Mouse (Mus musculus) cerebellum, postnatal 36 days (tissue): ENCODE data around the gene Ifrd1.
"Not testable (repeated sequence)": the region's sequence is repeated elsewhere in the genome, so short reads cannot be mapped to it uniquely, and the experiment has no call there.

Experiments
- DNase-seq, 2 experiments: peaks; one replicate each; pipeline ENCODE4 v3.0.0; 2021 to 2022; ENCODE audit warnings: mixed read lengths in 2 of 2

The Ifrd1 gene

GRCm38 (mm10) chr12:40248454-40249180 is at the start of gene Ifrd1:
Gene Ifrd1, minus strand, starts transcription at chr12:40248504.
- DNase-seq = no peak

GRCm38 (mm10) chr12:40286539-40286938 is 38.2 kb upstream of the Ifrd1 start:
- no peak for DNase-seq

DNA sequence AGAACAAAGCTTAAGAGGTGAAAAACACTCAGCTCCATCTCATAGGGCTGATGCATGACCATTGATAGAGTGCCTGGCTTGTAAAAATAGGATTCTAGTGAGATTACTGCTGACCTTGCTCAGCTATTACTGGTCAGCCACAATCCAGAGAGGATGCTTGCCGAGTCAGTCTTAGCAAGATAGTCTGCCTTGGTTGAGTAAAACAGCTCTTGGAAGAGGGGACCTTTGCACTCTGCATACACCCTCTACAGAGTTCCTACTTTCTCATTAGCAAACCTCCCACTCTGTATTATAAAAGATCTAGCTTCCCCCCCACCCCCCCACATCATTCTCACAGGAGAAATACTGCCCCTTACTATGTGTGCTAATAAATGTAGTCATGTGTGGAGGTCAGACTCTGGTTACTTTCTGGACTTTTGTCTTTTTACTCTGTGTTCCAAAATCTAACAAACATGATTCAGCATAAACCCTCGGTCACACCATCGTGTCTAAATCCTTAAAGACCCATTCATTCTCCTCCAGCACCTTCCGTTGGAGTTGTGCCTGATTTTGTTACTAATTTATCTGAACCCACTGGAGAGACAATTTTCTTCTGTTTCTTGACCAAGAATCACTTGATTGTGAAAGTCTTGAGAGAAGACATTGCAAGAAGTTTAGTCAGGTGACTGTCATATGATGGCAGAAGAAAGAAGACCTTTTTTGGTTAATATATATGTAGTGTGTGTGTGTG is 32.5 kb upstream of the Ifrd1 start:
- no peak for DNase-seq

GRCm38 (mm10) chr12:40277581-40277980 is 29.3 kb upstream of the Ifrd1 start:
- DNase-seq = no peak

GRCm38 (mm10) chr12:40274931-40275330 is 26.6 kb upstream of the Ifrd1 start:
- DNase-seq = no peak

GRCm38 (mm10) chr12:40273339-40273738 is 25.0 kb upstream of the Ifrd1 start:
- no peak for DNase-seq

GRCm38 (mm10) chr12:40272710-40273109 is 24.4 kb upstream of the Ifrd1 start:
- no peak for DNase-seq

- no peak for DNase-seq
Measured at GRCm38 (mm10) chr12:40268313-40268712, 20.0 kb upstream of the Ifrd1 start.

DNA sequence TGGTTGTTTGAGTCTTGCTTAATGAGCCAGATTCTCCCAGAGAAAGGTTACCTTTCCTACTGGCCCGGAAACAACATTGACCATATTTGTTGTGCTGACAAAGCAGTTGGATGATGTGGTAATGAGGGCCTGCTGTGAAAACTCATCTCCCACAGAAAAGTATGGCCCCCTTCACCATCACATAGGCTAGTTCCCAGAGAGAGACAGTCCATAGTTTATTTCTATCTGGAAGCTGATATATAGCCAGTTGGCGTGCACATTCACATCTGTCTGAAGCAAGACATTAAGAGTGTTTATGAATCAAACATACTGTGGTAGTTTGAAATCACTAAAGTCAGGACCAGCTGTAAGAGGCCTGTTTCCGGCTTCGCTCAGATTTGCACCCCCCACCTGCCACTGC is 15.4 kb upstream of the Ifrd1 start:
- DNase-seq = no peak

DNA sequence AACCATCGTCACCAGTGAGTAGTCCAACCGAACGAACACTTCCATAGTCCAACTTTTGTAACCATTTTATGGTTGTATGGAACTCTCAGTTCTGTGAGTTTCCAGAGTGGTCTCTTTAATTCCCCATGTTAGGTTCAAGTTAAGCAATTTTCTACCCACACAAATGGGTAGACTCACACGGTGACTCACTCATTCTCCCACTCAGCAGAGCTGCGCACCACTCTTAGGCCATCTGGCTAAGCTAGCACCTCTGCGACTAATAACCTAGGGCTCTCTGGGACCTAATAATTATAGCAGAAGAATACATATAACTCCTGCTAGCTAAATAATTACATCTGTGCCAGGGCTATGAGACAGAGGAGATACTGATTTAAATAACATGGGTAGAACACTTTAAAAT is 14.7 kb upstream of the Ifrd1 start:
- no peak for DNase-seq

DNA sequence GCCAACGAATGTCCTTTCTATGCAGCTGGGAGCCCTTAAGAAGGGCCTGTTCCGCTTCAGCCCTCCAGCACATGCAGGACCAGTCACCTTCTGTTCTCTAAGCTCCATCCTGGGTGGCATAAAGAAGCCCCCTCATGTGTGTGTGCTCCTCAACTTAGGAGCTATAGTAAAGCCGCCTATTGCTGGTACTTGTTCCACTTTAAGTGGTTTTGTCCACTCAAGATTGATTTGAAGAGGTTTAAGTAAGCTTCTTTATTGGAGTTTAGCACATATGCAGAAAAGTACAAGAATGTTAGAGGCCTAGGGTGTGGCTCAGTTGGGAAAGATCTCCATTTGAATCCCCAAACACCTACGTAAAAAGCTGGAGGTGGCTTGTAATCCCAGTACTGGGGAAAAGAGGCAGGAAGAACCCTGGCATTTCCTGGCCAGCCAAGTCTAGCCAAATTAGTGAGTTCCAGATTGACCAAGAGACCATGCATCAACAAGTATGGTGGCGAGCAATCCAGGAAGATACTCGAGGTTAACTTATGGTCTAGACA is 10.2 kb upstream of the Ifrd1 start:
- DNase-seq = no peak

DNA sequence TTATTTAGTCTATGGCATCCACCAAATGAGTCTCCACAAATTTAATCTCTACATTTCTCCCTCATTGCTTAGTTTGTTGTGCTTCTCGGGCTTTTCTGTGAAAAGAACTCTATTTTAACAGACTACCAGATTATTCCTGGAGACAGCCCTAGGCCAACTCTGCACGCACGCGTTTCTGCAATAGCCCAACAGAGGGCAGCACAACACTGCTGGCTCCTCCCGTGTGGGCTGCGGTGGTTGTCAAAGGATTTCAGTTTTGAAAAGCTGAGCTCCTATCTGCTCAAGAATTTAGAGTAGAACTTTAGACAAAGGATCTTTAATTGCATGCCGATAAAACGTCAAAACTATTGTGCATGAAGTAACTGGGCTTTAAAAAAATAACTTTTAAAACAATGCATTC is 8.9 kb upstream of the Ifrd1 start:
- DNase-seq = peak; percentile 78 to 84

DNA sequence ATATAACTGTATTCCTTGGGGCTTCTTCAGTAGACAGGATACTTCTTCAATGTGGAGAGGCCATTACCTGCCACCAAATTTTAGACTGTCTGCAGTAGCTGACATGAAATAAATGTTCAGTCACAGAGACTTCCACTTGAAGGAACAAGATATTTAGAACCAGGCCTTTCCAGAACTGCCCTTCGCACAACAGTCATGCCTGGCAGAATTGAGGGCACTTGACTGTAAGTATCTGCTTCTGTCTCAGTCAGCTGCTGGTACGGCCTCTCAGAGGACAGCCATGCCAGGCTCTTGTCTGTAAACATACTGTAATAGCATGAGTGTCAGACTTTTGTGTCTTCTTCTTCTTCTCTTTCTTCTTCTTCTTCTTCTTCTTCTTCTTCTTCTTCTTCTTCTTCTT is 8.2 kb upstream of the Ifrd1 start:
- no peak for DNase-seq

DNA sequence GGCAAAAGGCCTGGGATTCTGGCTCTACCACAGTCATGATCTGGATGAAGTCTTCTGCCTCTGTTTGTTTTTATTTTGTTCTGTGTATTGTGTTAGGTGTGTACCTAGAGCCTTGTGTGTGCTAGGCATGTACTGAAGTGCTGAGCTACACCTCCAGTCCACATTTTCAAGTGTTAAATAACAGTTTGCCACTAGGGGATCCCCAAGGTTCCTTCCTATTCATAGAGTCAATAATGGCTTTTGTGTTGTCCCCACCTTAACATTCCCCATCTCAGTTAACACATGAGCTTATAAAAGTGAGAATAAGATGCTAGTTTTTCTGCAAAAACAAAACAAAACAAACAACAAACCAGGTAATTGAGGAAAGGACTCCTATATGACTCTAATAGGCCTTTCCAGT is 7.7 kb upstream of the Ifrd1 start:
- no peak for DNase-seq

- DNase-seq = not testable (repeated sequence)
Measured at GRCm38 (mm10) chr12:40255310-40255709, 7.0 kb upstream of the Ifrd1 start.

DNA sequence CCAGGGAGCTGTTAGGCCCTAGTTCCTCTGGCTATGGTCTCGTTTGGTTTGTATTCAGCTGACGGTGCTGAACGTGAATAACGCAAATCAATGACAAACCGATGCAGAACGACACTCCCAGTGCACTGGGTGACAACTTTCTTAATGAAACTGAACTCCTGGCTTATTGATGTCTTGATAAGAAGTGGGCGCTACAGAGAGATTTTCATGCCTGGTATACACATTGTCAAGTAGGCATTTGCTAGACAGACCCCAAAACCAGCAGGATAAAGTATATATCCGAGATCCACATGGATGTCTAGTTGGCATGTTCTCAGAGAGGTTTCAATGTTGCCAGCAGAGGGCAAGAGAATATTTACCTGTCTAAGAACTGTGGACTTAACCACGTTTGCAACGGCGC is 6.4 kb upstream of the Ifrd1 start:
- no peak for DNase-seq

GRCm38 (mm10) chr12:40253241-40253640 is 4.9 kb upstream of the Ifrd1 start:
- no peak for DNase-seq

- no peak for DNase-seq
Measured at GRCm38 (mm10) chr12:40250256-40250655, 2.0 kb upstream of the Ifrd1 start.

- DNase-seq = no peak
Measured at GRCm38 (mm10) chr12:40247976-40248375, 328 bp downstream of the Ifrd1 start.

- no peak for DNase-seq
Measured at GRCm38 (mm10) chr12:40247384-40247783, 920 bp downstream of the Ifrd1 start.

DNA sequence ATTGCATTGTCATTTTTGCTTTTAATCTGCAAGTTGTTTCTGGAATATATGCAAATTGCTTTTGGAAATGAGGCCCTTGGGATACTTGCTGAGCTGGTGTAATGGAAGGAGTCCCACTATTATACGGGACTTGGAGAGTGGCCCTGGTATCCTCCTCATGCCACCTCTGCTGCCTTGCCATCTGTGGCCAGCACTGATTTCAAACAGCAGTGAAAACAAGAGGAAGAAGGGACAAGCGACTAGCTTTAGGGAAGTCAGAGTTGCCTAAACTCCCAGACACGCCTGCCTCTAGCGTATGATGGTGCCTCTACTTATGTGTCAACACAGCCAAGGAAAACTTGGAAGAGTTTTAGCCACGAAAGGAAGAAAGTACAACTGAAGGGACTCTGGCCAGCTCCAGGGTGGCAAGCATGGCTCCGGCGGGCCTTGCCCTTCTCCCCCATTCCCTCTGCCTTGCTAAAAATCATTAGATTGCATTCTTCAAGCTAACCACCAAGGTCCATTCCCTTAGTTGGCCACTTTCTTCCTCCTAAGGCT is 2.8 kb downstream of the Ifrd1 start:
- DNase-seq = no peak

DNA sequence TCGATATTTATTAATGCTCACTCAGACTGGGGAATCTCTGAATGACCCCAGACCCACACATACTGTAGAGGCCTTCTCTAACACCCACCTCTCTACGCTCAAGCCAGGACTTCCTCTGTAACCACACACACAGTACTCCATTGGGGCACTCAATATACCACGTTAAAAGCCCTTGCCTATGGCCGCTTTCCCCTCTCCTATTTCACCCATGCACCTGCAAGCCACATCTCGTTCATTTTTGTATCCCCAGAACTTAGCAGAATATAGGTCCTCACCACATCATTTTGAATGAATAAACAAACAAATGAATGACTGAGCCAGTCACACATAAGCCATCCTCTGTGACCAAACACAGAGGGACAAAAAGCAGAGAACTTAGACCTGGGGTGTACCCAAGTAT is 3.4 kb downstream of the Ifrd1 start:
- DNase-seq = no peak

GRCm38 (mm10) chr12:40243821-40244221 is 4.5 kb downstream of the Ifrd1 start:
- peak; percentile 26 to 42 for DNase-seq

GRCm38 (mm10) chr12:40243241-40243640 is 5.1 kb downstream of the Ifrd1 start:
- no peak for DNase-seq
